Mouse (Mus musculus) frontal cortex, postnatal 10 days (tissue): ENCODE measurements around the gene Mfng.
A peak's percentile ranks its signal among the peaks of the same experiment; 100 is the strongest.

Experiments
- DNase-seq, 2 experiments: peaks; one replicate each; pipeline ENCODE4 v3.0.0; 2022; ENCODE audit warnings: low spot score in 2 of 2, mixed read lengths in 1 of 2

The Mfng gene

GRCm38 (mm10) chr15:78773290-78773729 lies at the start of gene Mfng:
Gene Mfng (minus strand): TSS chr15:78773475.
- peak; percentile 67 to 71 for DNase-seq

- no peak for DNase-seq
These were observed 42.8 kb upstream of the Mfng start for GRCm38 (mm10) chr15:78816074-78816391.

GRCm38 (mm10) chr15:78815314-78816073 lies 42.2 kb upstream of the Mfng start:
- DNase-seq, result no peak

GRCm38 (mm10) chr15:78813603-78814002 lies 40.3 kb upstream of the Mfng start:
- DNase-seq, result no peak

GRCm38 (mm10) chr15:78810146-78810545 lies 36.9 kb upstream of the Mfng start:
- DNase-seq, result no peak

- no peak for DNase-seq
These were observed 36.5 kb upstream of the Mfng start for GRCm38 (mm10) chr15:78809739-78810138.

GRCm38 (mm10) chr15:78808980-78809379 lies 35.7 kb upstream of the Mfng start:
- DNase-seq, result no peak

- no peak for DNase-seq
These were observed 33.9 kb upstream of the Mfng start for GRCm38 (mm10) chr15:78807141-78807540.

GRCm38 (mm10) chr15:78806614-78807013 lies 33.3 kb upstream of the Mfng start:
- no peak for DNase-seq

GRCm38 (mm10) chr15:78805351-78805750 lies 32.1 kb upstream of the Mfng start:
- no peak for DNase-seq

GRCm38 (mm10) chr15:78804326-78804725 lies 31.1 kb upstream of the Mfng start:
- no peak for DNase-seq

GRCm38 (mm10) chr15:78803499-78803900 lies 30.2 kb upstream of the Mfng start:
- no peak for DNase-seq

- no peak for DNase-seq
These were observed 29.6 kb upstream of the Mfng start, which contains the start of gene Card10 for GRCm38 (mm10) chr15:78802776-78803391. Gene Card10 (minus strand): TSS chr15:78803042.

GRCm38 (mm10) chr15:78801971-78802741 lies 28.9 kb upstream of the Mfng start:
- no peak for DNase-seq

GRCm38 (mm10) chr15:78801571-78801970 lies 28.3 kb upstream of the Mfng start:
- DNase-seq, result no peak

GRCm38 (mm10) chr15:78799029-78799428 lies 25.8 kb upstream of the Mfng start:
- no peak for DNase-seq

GRCm38 (mm10) chr15:78797060-78797329 lies 23.7 kb upstream of the Mfng start:
- DNase-seq, result no peak

GRCm38 (mm10) chr15:78796196-78797059 lies 23.2 kb upstream of the Mfng start:
- no peak for DNase-seq

- no peak for DNase-seq
These were observed 17.7 kb upstream of the Mfng start for GRCm38 (mm10) chr15:78790990-78791389.

GRCm38 (mm10) chr15:78790451-78790850 lies 17.2 kb upstream of the Mfng start:
- no peak for DNase-seq

- no peak for DNase-seq
These were observed 16.5 kb upstream of the Mfng start for GRCm38 (mm10) chr15:78789721-78790323.
